Mouse (Mus musculus): Measurements from ENCODE around the gene Lin52.

- no peak for TF ChIP-seq CTCF (IDR thresholded peaks at IDR 0.05; ENCODE audit: extremely low read depth, insufficient read depth, insufficient read length, insufficient replicate concordance)
- no peak for TF ChIP-seq POLR2A (IDR thresholded peaks at IDR 0.05; ENCODE audit: low read depth, low read length)
Measured at GRCm38 (mm10) chr12:84525422-84525821, 74.2 kb downstream of the Lin52 start.

Measured in spleen, adult 2 months (tissue).